Mouse (Mus musculus): ENCODE measurements at regions not wholly inside any gene's neighbourhood (a gene's known extent, or its start where the extent isn't known, plus 50 kb on each side); places are given as distances from the start of the nearest gene placed in this dataset.

GRCm38 (mm10) chr8:25331161-25331776, 507.1 kb upstream of the Adam5 start:
- DNase-seq, result no peak

GRCm38 (mm10) chr8:25329791-25330190, 505.6 kb upstream of the Adam5 start:
- DNase-seq, result no peak

GRCm38 (mm10) chr8:25328318-25328717, 504.1 kb upstream of the Adam5 start:
- no peak for DNase-seq

- no peak for DNase-seq
Measured at GRCm38 (mm10) chr8:25326930-25327329, 502.8 kb upstream of the Adam5 start.

- DNase-seq, result no peak
Measured at GRCm38 (mm10) chr8:25326257-25326656, 502.1 kb upstream of the Adam5 start.

- DNase-seq, result no peak
Measured at GRCm38 (mm10) chr8:25324731-25325130, 500.6 kb upstream of the Adam5 start.

GRCm38 (mm10) chr8:25323643-25324420, 499.7 kb upstream of the Adam5 start:
- DNase-seq, result no peak

GRCm38 (mm10) chr8:25316383-25316782, 492.2 kb upstream of the Adam5 start:
- no peak for DNase-seq

- DNase-seq, result no peak
Measured at GRCm38 (mm10) chr8:25311811-25312533, 487.8 kb upstream of the Adam5 start.

GRCm38 (mm10) chr8:25307956-25308355, 483.8 kb upstream of the Adam5 start:
- no peak for DNase-seq

- no peak for DNase-seq
Measured at GRCm38 (mm10) chr8:25307511-25307910, 483.3 kb upstream of the Adam5 start.

GRCm38 (mm10) chr8:25306769-25307491, 482.8 kb upstream of the Adam5 start:
- DNase-seq, result no peak

All from right cerebral cortex, postnatal 14 days (tissue).